Mouse (Mus musculus) ES-Bruce4 (cell line): ENCODE measurements around the gene Pum1.

Source experiments
- CTCF ChIP-seq: IDR thresholded peaks from one replicate; pipeline ENCODE4 v1.8.1; 2011; ENCODE audit warnings: low read depth, low read length
- POLR2A ChIP-seq: IDR thresholded peaks from one replicate; pipeline ENCODE4 v1.8.1; 2011; ENCODE audit warnings: low read length; ENCODE audit not compliant: insufficient read depth

DNA sequence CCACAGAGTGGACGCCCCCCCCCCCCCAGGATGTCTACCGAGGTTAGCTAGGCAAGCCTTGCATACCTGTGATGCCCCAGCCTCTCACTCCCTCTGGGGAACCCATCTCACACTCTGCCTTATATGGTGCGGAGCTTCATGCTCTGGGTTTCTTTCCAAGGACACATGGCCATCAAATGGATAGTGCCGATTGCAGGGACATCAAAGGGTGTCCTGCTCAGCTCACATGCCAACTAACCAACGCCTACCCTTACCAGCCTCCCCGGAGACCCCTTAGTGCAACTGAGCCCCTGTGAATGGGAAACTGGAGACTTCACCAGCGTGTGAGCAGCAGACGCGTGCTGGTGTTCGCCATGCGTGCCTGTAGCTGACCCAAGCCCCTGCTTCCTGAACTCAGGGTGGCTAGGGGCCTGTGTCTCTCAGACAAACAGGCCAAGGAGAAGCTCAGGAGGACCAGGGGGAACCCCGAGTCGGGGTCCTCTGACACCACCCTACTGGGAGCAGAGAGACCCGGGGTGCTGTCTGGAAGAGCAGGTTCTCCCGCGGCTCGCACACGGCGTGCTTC lies 128.8 kb downstream of the Pum1 start:
- TF ChIP-seq POLR2A (no peak), CTCF (no peak)
